Mouse (Mus musculus): ENCODE measurements at regions not wholly inside any gene's neighbourhood (a gene's known extent, or its start where the extent isn't known, plus 50 kb on each side); places are given as distances from the start of the nearest gene placed in this dataset.

DNA sequence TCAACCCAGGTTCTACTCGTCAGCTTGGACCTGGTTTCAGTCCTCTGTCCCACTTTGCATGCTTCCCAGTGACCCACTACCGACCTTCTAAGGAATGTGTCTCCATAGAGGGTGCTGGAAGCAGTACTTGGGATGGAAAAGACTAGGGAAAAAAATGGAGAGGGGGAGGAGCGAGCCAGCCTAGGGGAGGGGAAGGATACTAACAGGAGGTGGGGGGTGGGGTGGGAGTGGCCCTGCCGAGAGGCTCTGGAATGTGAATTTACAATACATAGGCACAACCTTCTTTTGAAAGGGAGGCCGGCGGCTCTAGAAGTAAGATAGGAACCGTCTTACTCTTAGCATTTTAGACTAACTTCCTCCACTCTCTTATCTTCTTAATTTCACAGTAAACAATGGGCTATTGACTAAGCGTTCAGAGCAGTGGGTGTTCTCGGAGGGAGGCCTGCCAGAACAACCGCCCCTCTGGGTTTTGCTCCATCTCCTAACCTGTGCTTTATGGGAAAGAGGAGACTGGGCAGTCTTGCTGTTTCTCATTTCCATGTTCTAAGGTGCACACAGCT, 145.1 kb downstream of the Foxo1 start:
- TF ChIP-seq POLR2A (IDR thresholded peaks at IDR 0.05; ENCODE audit: low read depth, low read length) (no peak), CTCF (conservative IDR thresholded peaks at IDR 0.05; ENCODE audit: insufficient read depth, insufficient read length, low read depth, low read length) (no peak)

Data from kidney, adult 2 months (tissue).